Mouse (Mus musculus): ENCODE data around the gene Farsb.

DNA sequence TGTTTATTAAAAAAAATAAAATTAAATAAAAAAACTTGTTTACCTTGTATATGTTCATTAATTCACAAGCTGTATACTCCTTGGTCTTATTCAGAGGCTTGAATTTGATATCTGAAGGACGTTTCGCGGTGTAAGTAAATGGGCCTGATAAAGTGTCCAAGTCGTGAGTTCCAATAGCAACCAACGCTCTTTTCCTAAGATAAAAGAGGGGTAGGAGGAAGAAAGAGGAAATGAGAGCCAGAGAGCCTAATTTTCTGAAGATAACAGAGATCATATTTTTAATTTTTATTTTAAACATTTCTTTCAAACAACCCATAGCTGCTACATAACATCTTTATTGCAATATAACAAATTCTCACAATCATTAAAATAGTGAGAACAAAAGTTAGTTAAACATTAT lies 16.3 kb downstream of the Farsb start:
- TF ChIP-seq CTCF (IDR thresholded peaks at IDR 0.05; ENCODE audit: extremely low read depth, insufficient read length, insufficient replicate concordance, low read depth, low read length) (no peak), POLR2A (IDR thresholded peaks at IDR 0.05; ENCODE audit: low read depth, low read length) (no peak)
